Mouse (Mus musculus): Measurements from ENCODE around the gene Fezf1. TPM values are rescaled to one million over a fixed set of nuclear protein-coding genes. Genes with fewer than 3 reads are reported as not detected.

Fezf1 gene
- polyA plus RNA-seq, 1 experiment from 2014 or later: not detected

- 5% methylated on average over 8 of the region's 8 CpGs for WGBS
- Histone ChIP-seq H3K9ac (no peak overlapping the region), H3K36me3 (no peaks in the 10 kb centered on the region), H3K27me3 (replicated peaks) (peaks cover 92% of the 10 kb centered on the region), H3K9me3 (no peaks in the 10 kb centered on the region), H3K4me3 (no peak overlapping the region), H3K4me2 (no peak overlapping the region), H3K27ac (replicated peaks) (no peak overlapping the region), H3K4me1 (peaks cover 7% of the 10 kb centered on the region)
- no peak for ATAC-seq (ENCODE audit: extremely low read depth, insufficient number of reproducible peaks, low FRiP score, low TSS enrichment)
Measured at GRCm38 (mm10) chr6:23255161-23255560, 7.0 kb upstream of the Fezf1 start.

DNA sequence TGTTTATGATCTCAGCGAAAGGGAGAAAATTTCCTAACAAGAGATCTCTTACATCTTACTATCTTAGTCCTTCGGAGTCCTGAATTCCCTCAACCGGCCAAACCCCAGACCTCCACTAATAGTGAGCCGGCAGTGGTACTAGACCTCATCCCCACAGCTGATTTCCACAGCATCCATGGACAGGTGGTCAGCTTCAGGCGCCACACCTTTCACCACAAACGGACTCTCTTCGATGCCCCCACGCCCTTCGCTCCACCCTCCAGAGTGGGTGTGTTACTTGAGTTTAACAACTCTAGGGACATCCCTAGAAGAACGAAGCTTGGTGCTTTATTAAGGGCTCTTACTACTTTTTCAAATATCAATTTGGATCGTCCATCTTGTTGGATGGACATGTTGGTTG is 6.5 kb upstream of the Fezf1 start:
- WGBS: 5% methylated on average over 11 of the region's 11 CpGs
- Histone ChIP-seq H3K9ac (no peak overlapping the region), H3K4me1 (peaks cover 10% of the 10 kb centered on the region), H3K27ac (replicated peaks) (no peak overlapping the region), H3K36me3 (no peaks in the 10 kb centered on the region), H3K27me3 (replicated peaks) (peaks cover 92% of the 10 kb centered on the region), H3K4me3 (no peak overlapping the region), H3K9me3 (no peaks in the 10 kb centered on the region), H3K4me2 (no peak overlapping the region)
- no peak for ATAC-seq (ENCODE audit: extremely low read depth, insufficient number of reproducible peaks, low FRiP score, low TSS enrichment)

DNA sequence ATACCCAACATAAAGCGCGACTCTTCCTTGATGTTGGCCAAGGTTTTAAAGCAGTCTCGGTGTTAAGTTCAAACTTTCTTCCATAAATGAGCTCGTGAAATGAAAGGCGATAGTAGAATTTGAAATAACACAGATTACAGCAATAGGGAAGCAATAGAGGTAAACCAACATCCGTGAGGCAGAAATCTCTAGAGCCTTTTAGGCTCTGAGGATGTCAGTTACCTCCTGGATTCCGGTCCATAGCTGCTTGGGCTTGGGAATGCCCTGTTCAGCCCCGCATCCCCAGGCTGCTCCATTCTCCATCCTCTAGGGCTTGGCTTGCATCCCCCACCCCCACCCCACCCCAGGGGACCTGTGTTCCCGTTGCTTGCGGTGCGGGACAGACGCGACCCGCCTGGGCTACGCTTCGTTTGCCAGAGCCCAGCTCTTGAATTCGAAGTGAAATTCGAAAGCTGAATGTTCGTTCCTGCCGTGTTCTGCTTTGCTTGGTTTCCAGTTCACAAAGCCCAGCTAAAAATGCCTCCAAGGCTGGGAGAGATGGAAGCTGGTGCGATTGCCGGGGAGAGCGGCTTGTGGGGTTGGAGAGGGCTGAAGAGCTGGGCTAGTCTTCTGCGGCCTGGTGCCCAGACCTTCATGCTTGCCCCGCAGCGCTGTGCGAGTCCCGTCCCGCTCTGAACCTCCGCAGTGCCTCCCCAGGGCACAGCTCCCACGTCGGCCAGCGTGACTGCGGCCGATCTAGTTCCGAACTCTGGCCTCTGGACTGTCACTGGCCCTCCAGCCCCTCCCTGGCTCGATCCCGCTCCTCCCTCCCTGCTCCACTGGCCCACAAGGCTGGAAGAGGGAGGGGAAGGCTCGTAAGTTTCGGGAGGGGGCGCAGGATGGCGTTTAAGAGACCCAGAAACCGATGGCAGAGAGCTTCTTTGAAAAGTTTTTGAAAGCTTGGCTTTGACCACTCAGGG is 5.5 kb upstream of the Fezf1 start:
- Histone ChIP-seq H3K36me3 (no peaks in the 10 kb centered on the region), H3K27me3 (replicated peaks) (peaks cover 92% of the 10 kb centered on the region), H3K4me1 (peaks cover 20% of the 10 kb centered on the region), H3K9me3 (no peaks in the 10 kb centered on the region), H3K4me3 (peak overlapping the region; percentile 14; the same call in 1 of the 2 replicates), H3K27ac (replicated peaks) (no peak overlapping the region), H3K9ac (no peak overlapping the region), H3K4me2 (peak overlapping the region; percentile 36)
- WGBS: under 1% methylated on average over 42 of the region's 43 CpGs
- no peak for ATAC-seq (ENCODE audit: extremely low read depth, insufficient number of reproducible peaks, low FRiP score, low TSS enrichment)

DNA sequence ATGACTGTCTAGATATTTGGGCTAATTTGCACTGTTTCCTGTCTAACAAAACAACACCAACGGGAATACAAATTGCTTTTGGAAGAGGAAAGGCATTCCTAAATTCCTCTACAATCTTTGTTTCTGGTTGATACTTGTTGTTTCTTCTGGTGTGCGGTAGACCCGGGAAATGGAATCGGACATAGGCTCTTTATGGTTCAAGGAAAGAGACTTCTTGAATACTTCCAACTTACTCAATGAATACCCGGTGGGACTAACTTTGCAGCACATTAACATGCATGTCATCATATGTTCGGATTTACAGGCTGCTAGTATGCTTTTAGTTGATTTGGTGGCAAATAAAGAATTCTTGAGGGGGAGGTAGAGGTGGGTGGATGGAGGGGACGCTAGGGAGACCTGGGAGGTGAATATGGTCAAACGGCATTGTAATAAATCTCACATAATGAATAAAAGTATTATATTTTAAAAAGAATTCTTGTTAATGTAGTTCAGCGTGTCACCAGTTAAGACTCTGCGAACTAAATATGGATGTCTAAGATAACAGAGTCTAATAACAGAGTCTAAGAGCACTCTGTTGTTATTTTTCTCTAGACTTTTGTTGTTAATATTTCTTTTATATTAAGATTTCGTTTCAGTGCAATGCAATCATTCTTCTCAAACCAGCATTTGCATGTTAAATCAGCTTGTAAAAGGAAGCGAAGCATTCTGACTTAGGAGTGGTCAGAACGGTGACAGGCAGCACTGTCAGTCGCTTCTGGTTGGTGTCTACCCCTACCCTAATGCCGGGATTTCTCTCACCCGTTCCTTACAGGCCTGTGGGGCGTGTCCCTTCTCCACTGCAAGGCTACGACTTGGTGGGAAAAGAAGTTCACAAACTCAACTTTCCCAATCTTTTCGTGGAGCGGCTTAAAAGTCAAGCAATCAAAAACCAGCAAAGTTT is 4.3 kb upstream of the Fezf1 start:
- peaks cover 92% of the 10 kb centered on the region for H3K27me3 ChIP-seq (replicated peaks)
- peaks cover 31% of the 10 kb centered on the region for H3K4me1 ChIP-seq
- H3K9me3 ChIP-seq: no peaks in the 10 kb centered on the region
- no peak overlapping the region for H3K4me3 ChIP-seq
- H3K27ac ChIP-seq (replicated peaks): no peak overlapping the region
- no peak for ATAC-seq (ENCODE audit: extremely low read depth, insufficient number of reproducible peaks, low FRiP score, low TSS enrichment)
- no peak overlapping the region for H3K9ac ChIP-seq
- H3K4me2 ChIP-seq: no peak overlapping the region
- no peaks in the 10 kb centered on the region for H3K36me3 ChIP-seq
- WGBS: 3% methylated on average over 20 of the region's 20 CpGs

GRCm38 (mm10) chr6:23251431-23251830 is 3.3 kb upstream of the Fezf1 start:
- no peak overlapping the region for H3K9ac ChIP-seq
- no peak overlapping the region for H3K4me3 ChIP-seq
- no peak overlapping the region for H3K4me2 ChIP-seq
- ATAC-seq (ENCODE audit: extremely low read depth, insufficient number of reproducible peaks, low FRiP score, low TSS enrichment): no peak
- peaks cover 93% of the 10 kb centered on the region for H3K27me3 ChIP-seq (replicated peaks)
- H3K4me1 ChIP-seq: peaks cover 35% of the 10 kb centered on the region
- 5% methylated on average over 3 of the region's 3 CpGs for WGBS
- no peaks in the 10 kb centered on the region for H3K9me3 ChIP-seq
- no peak overlapping the region for H3K27ac ChIP-seq (replicated peaks)
- no peaks in the 10 kb centered on the region for H3K36me3 ChIP-seq

DNA sequence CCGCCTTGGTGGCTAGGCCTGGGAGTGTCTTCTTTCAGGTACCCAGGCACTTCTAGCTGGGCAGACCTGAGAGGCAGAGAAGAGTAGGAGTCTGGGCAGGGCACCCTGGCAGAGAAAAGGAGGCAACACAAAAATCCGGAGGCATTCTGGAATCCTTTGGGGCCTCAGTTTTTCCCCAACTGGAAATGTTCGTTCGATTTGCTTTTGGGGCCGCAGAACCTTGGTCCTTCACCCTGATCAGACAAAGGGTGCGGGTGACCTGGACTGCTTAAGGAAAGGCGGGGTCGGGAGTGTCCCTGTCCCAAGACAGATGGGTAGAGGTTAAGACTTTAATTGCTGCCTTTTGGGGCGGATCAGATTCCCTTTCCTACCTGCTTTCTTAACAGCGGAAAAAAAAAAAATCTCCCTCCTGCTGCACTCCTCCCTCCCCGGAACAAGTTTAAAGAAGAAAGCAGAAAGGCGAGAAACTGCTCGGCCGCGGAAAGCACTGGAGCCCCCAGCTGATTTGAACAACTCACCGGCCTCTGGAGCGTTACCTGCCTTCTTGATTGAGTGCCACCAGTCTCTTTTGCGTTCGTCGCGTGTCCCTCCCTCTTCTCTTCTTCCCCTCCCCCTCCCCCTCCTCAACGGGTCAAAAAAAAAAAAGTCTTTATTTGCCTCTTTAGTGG is 2.3 kb upstream of the Fezf1 start:
- H3K9me3 ChIP-seq: no peaks in the 10 kb centered on the region
- WGBS: under 1% methylated on average over 22 of the region's 22 CpGs
- no peak overlapping the region for H3K9ac ChIP-seq

GRCm38 (mm10) chr6:23249616-23250287 is 1.6 kb upstream of the Fezf1 start:
- 1% methylated on average over 29 of the region's 29 CpGs for WGBS
- H3K9ac ChIP-seq: no peak overlapping the region

More for the DNA sequence above, 2.3 kb upstream of the Fezf1 start:
- Histone ChIP-seq H3K4me1 (peaks cover 35% of the 10 kb centered on the region), H3K27me3 (replicated peaks) (peaks cover 93% of the 10 kb centered on the region), H3K4me2 (no peak overlapping the region), H3K4me3 (no peak overlapping the region), H3K27ac (replicated peaks) (no peak overlapping the region), H3K36me3 (no peaks in the 10 kb centered on the region)
- no peak for ATAC-seq (ENCODE audit: extremely low read depth, insufficient number of reproducible peaks, low FRiP score, low TSS enrichment)

DNA sequence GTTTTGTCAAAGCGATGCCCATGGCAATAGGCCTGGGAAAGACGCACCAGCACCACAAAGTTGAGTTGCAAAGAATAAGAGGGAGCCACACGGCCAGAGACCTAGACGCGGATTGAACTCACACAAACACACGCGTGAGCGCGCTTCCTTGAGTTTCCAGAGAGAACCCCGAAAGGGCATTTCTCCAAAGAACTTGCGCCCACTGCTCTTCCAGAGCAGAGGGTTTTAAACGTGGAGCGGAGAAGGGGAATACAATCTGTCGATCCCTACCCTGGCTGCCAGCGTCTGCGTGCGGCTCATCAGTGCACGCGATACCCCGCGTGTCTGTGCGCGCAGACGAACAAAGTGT is 865 bp upstream of the Fezf1 start:
- Histone ChIP-seq H3K9me3 (no peaks in the 10 kb centered on the region), H3K27me3 (replicated peaks) (peaks cover 93% of the 10 kb centered on the region), H3K4me3 (peak overlapping the region; percentile 53), H3K27ac (replicated peaks) (no peak overlapping the region), H3K9ac (no peak overlapping the region), H3K4me1 (peaks cover 35% of the 10 kb centered on the region), H3K4me2 (peak overlapping the region; percentile 76), H3K36me3 (no peaks in the 10 kb centered on the region)
- ATAC-seq (ENCODE audit: extremely low read depth, insufficient number of reproducible peaks, low FRiP score, low TSS enrichment): no peak
- under 1% methylated on average over 24 of the region's 24 CpGs for WGBS

More at GRCm38 (mm10) chr6:23249616-23250287, 1.6 kb upstream of the Fezf1 start:
- peak overlapping the region; percentile 53 for H3K4me3 ChIP-seq
- H3K36me3 ChIP-seq: no peaks in the 10 kb centered on the region
- H3K9me3 ChIP-seq: no peaks in the 10 kb centered on the region
- peaks cover 35% of the 10 kb centered on the region for H3K4me1 ChIP-seq
- peak overlapping the region; percentile 76 for H3K4me2 ChIP-seq
- no peak for ATAC-seq (ENCODE audit: extremely low read depth, insufficient number of reproducible peaks, low FRiP score, low TSS enrichment)
- H3K27me3 ChIP-seq (replicated peaks): peaks cover 93% of the 10 kb centered on the region
- no peak overlapping the region for H3K27ac ChIP-seq (replicated peaks)

- H3K27ac ChIP-seq (replicated peaks): no peak overlapping the region
- peak overlapping the region; percentile 53 for H3K4me3 ChIP-seq
- peaks cover 93% of the 10 kb centered on the region for H3K27me3 ChIP-seq (replicated peaks)
- WGBS: under 1% methylated on average over 61 of the region's 61 CpGs
- H3K9me3 ChIP-seq: no peaks in the 10 kb centered on the region
- no peak overlapping the region for H3K9ac ChIP-seq
- H3K4me2 ChIP-seq: peak overlapping the region; percentile 76
- H3K4me1 ChIP-seq: peaks cover 29% of the 10 kb centered on the region
- ATAC-seq (ENCODE audit: extremely low read depth, insufficient number of reproducible peaks, low FRiP score, low TSS enrichment): peak; percentile 37; the same call in 1 of the 2 replicates
- no peaks in the 10 kb centered on the region for H3K36me3 ChIP-seq
Measured at GRCm38 (mm10) chr6:23247512-23248312, 450 bp downstream of the Fezf1 start.
